Mouse (Mus musculus) adrenal gland, adult 8-10 months (tissue): Measurements from ENCODE around the gene Rad17. TPM values are rescaled to one million over a fixed set of nuclear protein-coding genes. Genes with fewer than 3 reads are reported as not detected.

Experiments used
- DNase-seq: peaks from one replicate; pipeline ENCODE4 v3.0.0; 2022
- total RNA-seq, 4 experiments: library from RNA; stranded (reverse); gene quantifications; 2 replicates each; pipeline ENCODE4 v1.2.4; 2022

Gene Rad17
- 10 to 100 TPM; 20.8 to 24.1 (median 22.3) TPM for total RNA-seq

- peak; percentile 91 for DNase-seq
These were observed at the start of gene Rad17, which contains the start of gene Ak6 for GRCm38 (mm10) chr13:100650550-100651438. Gene Rad17 (minus strand): TSS chr13:100651051. Gene Ak6 (plus strand): TSS chr13:100650979.

GRCm38 (mm10) chr13:100698866-100699265 lies 48.0 kb upstream of the Rad17 start:
- DNase-seq = no peak

GRCm38 (mm10) chr13:100697541-100697940 lies 46.7 kb upstream of the Rad17 start:
- DNase-seq = no peak

GRCm38 (mm10) chr13:100687513-100687912 lies 36.7 kb upstream of the Rad17 start:
- DNase-seq = no peak

GRCm38 (mm10) chr13:100684355-100684754 lies 33.5 kb upstream of the Rad17 start:
- no peak for DNase-seq

GRCm38 (mm10) chr13:100682837-100683236 lies 32.0 kb upstream of the Rad17 start:
- no peak for DNase-seq

- no peak for DNase-seq
These were observed 30.8 kb upstream of the Rad17 start for GRCm38 (mm10) chr13:100681615-100682014.

- no peak for DNase-seq
These were observed 25.2 kb upstream of the Rad17 start for GRCm38 (mm10) chr13:100675936-100676635.

GRCm38 (mm10) chr13:100670181-100670741 lies 19.4 kb upstream of the Rad17 start:
- no peak for DNase-seq

GRCm38 (mm10) chr13:100669291-100670022 lies 18.6 kb upstream of the Rad17 start, which contains the start of gene Ccdc125:
Gene Ccdc125 (plus strand): TSS chr13:100669717.
- no peak for DNase-seq

- no peak for DNase-seq
These were observed 9.1 kb upstream of the Rad17 start for GRCm38 (mm10) chr13:100659864-100660456.

GRCm38 (mm10) chr13:100658091-100658490 lies 7.2 kb upstream of the Rad17 start:
- no peak for DNase-seq

- DNase-seq = no peak
These were observed 762 bp upstream of the Rad17 start, which contains the start of gene Taf9 for GRCm38 (mm10) chr13:100651439-100652186. Gene Taf9 (plus strand): TSS chr13:100651579.

- DNase-seq = no peak
These were observed 2.6 kb downstream of the Rad17 start for GRCm38 (mm10) chr13:100648223-100648622.

- DNase-seq = no peak
These were observed 8.2 kb downstream of the Rad17 start for GRCm38 (mm10) chr13:100642471-100643209.

GRCm38 (mm10) chr13:100634106-100634691 lies 16.7 kb downstream of the Rad17 start:
- no peak for DNase-seq

GRCm38 (mm10) chr13:100622241-100622640 lies 28.6 kb downstream of the Rad17 start:
- no peak for DNase-seq

- no peak for DNase-seq
These were observed 33.3 kb downstream of the Rad17 start for GRCm38 (mm10) chr13:100617583-100617982.

- no peak for DNase-seq
These were observed 34.4 kb downstream of the Rad17 start, which contains the start of gene Marveld2 for GRCm38 (mm10) chr13:100616181-100617087. Gene Marveld2 (minus strand): TSS chr13:100616971.
